Mouse (Mus musculus) MEL (cell line): ENCODE data around the gene Slc36a4.

Experiments
- BHLHE40 ChIP-seq: IDR thresholded peaks from 2 replicates; pipeline ENCODE4 v1.6.1; 2012; ENCODE audit warnings: low read depth, mild to moderate bottlenecking, inconsistent platforms, low read length, improper control_type of control experiment, borderline replicate concordance
- CTCF ChIP-seq, 3 experiments: IDR thresholded peaks in 2 of 3; conservative IDR thresholded peaks in 1 of 3; 2 replicates each; pipeline ENCODE4 v1.5.1; 2011 to 2012; ENCODE audit warnings: low read length in 3 of 3, low read depth in 2 of 3, mild to moderate bottlenecking in 2 of 3, improper control_type of control experiment in 1 of 3, inconsistent platforms in 1 of 3, mixed read lengths in 1 of 3, moderate library complexity in 1 of 3; ENCODE audit not compliant: control insufficient read depth in 1 of 3, insufficient read depth in 1 of 3, poor library complexity in 1 of 3, severe bottlenecking in 1 of 3
- EP300 ChIP-seq, 2 experiments: IDR thresholded peaks; 2 replicates each; pipeline ENCODE4 v1.6.1; 2011; ENCODE audit warnings: improper control_type of control experiment in 2 of 2, low read length in 2 of 2, low read depth in 1 of 2, mild to moderate bottlenecking in 1 of 2
- HCFC1 ChIP-seq: IDR thresholded peaks from 2 replicates; pipeline ENCODE4 v1.6.1; 2012; ENCODE audit warnings: low read depth, mild to moderate bottlenecking, inconsistent platforms, low read length, improper control_type of control experiment, moderate library complexity
- JUND ChIP-seq: IDR thresholded peaks from 2 replicates; pipeline ENCODE4 v1.6.1; 2011; ENCODE audit warnings: low read depth, mild to moderate bottlenecking, improper control_type of control experiment, low read length
- MAFK ChIP-seq: IDR thresholded peaks from 2 replicates; pipeline ENCODE4 v1.6.1; 2011; ENCODE audit warnings: low read depth, mild to moderate bottlenecking, low read length, improper control_type of control experiment, borderline replicate concordance
- MYC ChIP-seq: IDR thresholded peaks from 2 replicates; pipeline ENCODE4 v1.6.1; 2011; ENCODE audit warnings: low read depth, mild to moderate bottlenecking, low read length, improper control_type of control experiment, moderate library complexity
- POLR2A ChIP-seq, 2 experiments: IDR thresholded peaks; 2 replicates each; pipeline ENCODE4 v1.6.1; 2011 to 2012; ENCODE audit warnings: low read length in 2 of 2, mild to moderate bottlenecking in 2 of 2, control low read depth in 1 of 2, improper control_type of control experiment in 1 of 2, low read depth in 1 of 2, moderate library complexity in 1 of 2; ENCODE audit not compliant: control insufficient read depth in 1 of 2, insufficient read depth in 1 of 2, poor library complexity in 1 of 2
- SIN3A ChIP-seq: IDR thresholded peaks from 2 replicates; pipeline ENCODE4 v1.6.1; 2012; ENCODE audit warnings: low read length, improper control_type of control experiment, inconsistent platforms
- TAL1 ChIP-seq: IDR thresholded peaks from 2 replicates; pipeline ENCODE4 v1.6.1; 2012; ENCODE audit warnings: mild to moderate bottlenecking, inconsistent platforms, low read length, moderate library complexity, mixed read lengths
- USF1 ChIP-seq: IDR thresholded peaks from 2 replicates; pipeline ENCODE4 v1.6.1; 2014; ENCODE audit warnings: low read depth, mild to moderate bottlenecking, inconsistent platforms, low read length, improper control_type of control experiment, moderate library complexity
- USF2 ChIP-seq, 2 experiments: IDR thresholded peaks; 2 replicates each; pipeline ENCODE4 v1.6.1; 2011 to 2012; ENCODE audit warnings: improper control_type of control experiment in 2 of 2, low read length in 2 of 2, borderline replicate concordance in 1 of 2, inconsistent platforms in 1 of 2, low read depth in 1 of 2, mild to moderate bottlenecking in 1 of 2; ENCODE audit not compliant: insufficient read depth in 1 of 2
- ZC3H11A ChIP-seq: IDR thresholded peaks from 2 replicates; pipeline ENCODE4 v1.6.1; 2012; ENCODE audit warnings: low read depth, mild to moderate bottlenecking, inconsistent platforms, low read length, improper control_type of control experiment
- ZKSCAN1 ChIP-seq: IDR thresholded peaks from 2 replicates; pipeline ENCODE4 v1.6.1; 2012; ENCODE audit warnings: low read depth, mild to moderate bottlenecking, inconsistent platforms, low read length, improper control_type of control experiment, moderate library complexity

DNA sequence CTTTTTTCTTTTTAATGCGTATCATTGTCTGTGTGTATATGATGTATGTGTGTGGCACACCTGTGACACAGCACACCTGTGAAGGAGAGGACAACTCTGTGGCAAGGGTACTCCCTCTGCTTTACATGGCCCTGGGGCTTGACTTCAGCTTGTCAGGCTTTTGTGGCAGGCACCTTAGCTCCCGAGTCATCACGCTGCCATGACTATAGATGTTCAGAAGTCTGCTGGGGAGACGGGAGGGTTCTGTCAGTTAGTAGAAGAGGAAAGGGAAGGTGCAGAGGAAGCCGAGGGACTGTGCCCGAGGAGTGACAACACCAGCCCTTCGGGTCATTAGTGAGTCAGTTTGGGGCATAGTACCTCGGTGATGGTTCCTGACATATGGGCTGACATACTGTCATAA, 13.0 kb downstream of the Slc36a4 start:
- TF ChIP-seq CTCF (IDR thresholded peaks at IDR 0.05 in 2 of 3, conservative IDR thresholded peaks at IDR 0.05 in 1 of 3; ENCODE audit: control insufficient read depth in 1 of 3, insufficient read depth in 1 of 3, low read depth in 2 of 3, low read length in 3 of 3, poor library complexity in 1 of 3, severe bottlenecking in 1 of 3), result no peak
- TF ChIP-seq ZC3H11A, result no peak
- no peak for TF ChIP-seq USF1
- no peak for TF ChIP-seq HCFC1
- TF ChIP-seq TAL1, result no peak
- TF ChIP-seq JUND, result no peak
- no peak for TF ChIP-seq EP300 (IDR thresholded peaks at IDR 0.05; ENCODE audit: low read depth in 1 of 2, low read length in 2 of 2)
- no peak for TF ChIP-seq POLR2A (IDR thresholded peaks at IDR 0.05; ENCODE audit: control insufficient read depth in 1 of 2, insufficient read depth in 1 of 2, low read depth in 1 of 2, low read length in 2 of 2, poor library complexity in 1 of 2)
- no peak for TF ChIP-seq ZKSCAN1
- no peak for TF ChIP-seq USF2 (IDR thresholded peaks at IDR 0.05; ENCODE audit: borderline replicate concordance in 1 of 2, insufficient read depth in 1 of 2, low read depth in 1 of 2, low read length in 2 of 2)
- no peak for TF ChIP-seq MAFK
- no peak for TF ChIP-seq SIN3A
- TF ChIP-seq BHLHE40, result no peak
- TF ChIP-seq MYC, result no peak
